Mouse (Mus musculus): ENCODE measurements around the gene Gm3015.
"Not testable (repeated sequence)": the region's sequence is repeated elsewhere in the genome, so short reads cannot be mapped to it uniquely, and the experiment has no call there.

Gm3015 gene

DNA sequence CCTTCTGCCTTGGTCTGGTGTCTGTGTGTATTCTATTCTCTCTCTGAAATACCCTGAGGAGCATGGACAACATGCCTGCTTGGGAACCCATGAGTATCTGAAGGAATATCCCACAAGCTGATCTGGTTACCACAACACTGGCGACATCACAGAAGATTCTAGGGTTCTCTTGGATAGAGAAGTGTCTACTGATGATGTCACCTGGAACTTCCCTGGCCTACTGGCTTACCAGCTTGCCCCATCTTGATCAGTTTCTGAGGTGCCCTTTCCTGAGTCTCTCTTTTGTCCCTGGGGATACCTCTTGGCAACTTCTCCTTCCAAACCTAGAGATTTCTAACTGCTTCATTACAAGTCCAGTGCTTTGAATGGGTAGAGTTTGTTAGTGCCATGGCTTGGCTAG lies at the start of gene Gm3015:
TSS of gene Gm3015 (minus strand) at position 101 of the 400 bp plus-strand sequence.
- not testable (repeated sequence) for DNase-seq (ENCODE audit: low spot score)

DNA sequence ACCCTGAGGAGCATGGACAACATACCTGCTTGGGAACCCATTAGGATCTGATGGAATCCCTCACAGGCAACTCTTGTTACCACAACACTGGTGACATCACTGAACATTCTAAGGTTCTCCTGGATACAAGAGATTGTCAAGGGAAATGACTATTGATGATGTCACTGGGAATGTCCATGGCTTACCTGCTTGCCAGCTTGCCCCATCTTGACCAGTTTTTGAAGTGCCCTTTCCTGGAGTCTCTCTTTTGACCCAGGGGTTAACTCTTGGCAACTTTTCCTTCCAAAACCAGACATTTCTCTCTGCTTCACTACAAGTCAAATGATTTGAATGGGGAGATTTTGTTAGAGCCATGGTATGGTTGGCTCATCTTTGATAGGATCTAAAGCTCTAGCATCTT lies 29.3 kb upstream of the Gm3015 start, which contains the start of gene Gm10377:
TSS of gene Gm10377 (minus strand) at position 101 of the 400 bp plus-strand sequence.
- not testable (repeated sequence) for DNase-seq (ENCODE audit: low spot score)

Data from embryo, embryonic 10.5 days (tissue).